Mouse (Mus musculus) lung, embryonic 14.5 days (tissue): Measurements from ENCODE around the gene Cd5. TPM values are rescaled to one million over a fixed set of nuclear protein-coding genes. Genes with fewer than 3 reads are reported as not detected.

Experiments
- ATAC-seq: fragments of 200-750 bp; cut with Nextera tagmentation; 2 replicates; pipeline ENCODE4 v1.8.0; 2017; ENCODE audit warnings: mild to moderate bottlenecking, moderate TSS enrichment, moderate library complexity; ENCODE audit not compliant: insufficient read depth
- DNase-seq: peaks from one replicate; pipeline ENCODE4 v3.0.0-alpha.2; 2015
- H3K27ac ChIP-seq: fragments of 300-500 bp; sonication (generic); 2 replicates; pipeline ENCODE4 v1.5.1; 2014; ENCODE audit warnings: low read depth, mild to moderate bottlenecking, moderate library complexity
- H3K27me3 ChIP-seq: fragments of 300-500 bp; sonication (generic); 2 replicates; pipeline ENCODE4 v1.6.1; 2014; ENCODE audit warnings: low read length, control low read depth; ENCODE audit not compliant: insufficient read depth
- H3K36me3 ChIP-seq: fragments of 300-500 bp; sonication (generic); 2 replicates; pipeline ENCODE4 v1.6.1; 2014; ENCODE audit warnings: control low read depth; ENCODE audit not compliant: insufficient read depth
- H3K4me1 ChIP-seq: fragments of 300-500 bp; sonication (generic); 2 replicates; pipeline ENCODE4 v1.6.1; 2014; ENCODE audit warnings: antibody characterized with exemption, control low read depth; ENCODE audit not compliant: insufficient read depth
- H3K4me2 ChIP-seq: fragments of 300-500 bp; sonication (generic); 2 replicates; pipeline ENCODE4 v1.6.1; 2014; ENCODE audit warnings: mild to moderate bottlenecking
- H3K4me3 ChIP-seq: fragments of 300-500 bp; sonication (generic); 2 replicates; pipeline ENCODE4 v1.5.1; 2014; ENCODE audit warnings: low read depth, low read length
- H3K9ac ChIP-seq: fragments of 300-500 bp; sonication (generic); 2 replicates; pipeline ENCODE4 v1.6.1; 2014
- H3K9me3 ChIP-seq: fragments of 300-500 bp; sonication (generic); 2 replicates; pipeline ENCODE4 v1.6.1; 2016; ENCODE audit warnings: low read depth, low read length, control low read depth
- CTCF ChIP-seq: IDR thresholded peaks from 2 replicates; pipeline ENCODE4 v1.5.1; 2016; ENCODE audit warnings: antibody characterized with exemption, low read depth
- WGBS: fragments of 180-500 bp; shearing (Covaris S2); extraction: QIAGEN DNeasy Blood & Tissue Kit; methylation state at CpG from one replicate; pipeline ENCODE4 v1.1.7; 2014; 5-methylcytosine and 5-hydroxymethylcytosine counted together
- polyA plus RNA-seq: library from polyadenylated mRNA; unstranded; fragments of >200 nt; fragmentation: Nextera tagmentation; extraction: Ambion mirVana; gene quantifications from 2 replicates; pipeline ENCODE4 v1.2.1, GENCODE M21; 2014

The Cd5 gene
- polyA plus RNA-seq, 1 experiment from 2014 or later = 0.63 TPM

DNA sequence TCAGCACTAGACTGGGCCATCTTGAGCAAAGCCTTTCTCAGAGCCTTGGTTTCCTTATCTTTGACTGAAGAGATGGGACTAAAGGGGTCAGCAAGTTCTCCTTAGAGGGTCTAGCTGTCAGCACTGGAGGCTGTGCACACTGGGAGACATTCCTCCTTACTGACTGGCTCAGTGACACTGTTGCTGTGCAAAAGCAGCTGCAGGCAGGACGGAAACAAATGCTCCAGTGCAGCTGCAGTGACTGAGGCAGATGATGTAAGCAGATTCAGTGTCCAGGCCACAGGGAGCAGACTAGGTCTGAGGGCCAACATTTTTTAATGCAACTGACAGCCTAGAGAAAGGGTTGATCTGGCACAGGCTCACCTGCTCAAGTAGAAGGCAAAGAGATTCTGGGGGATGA, 65.5 kb downstream of the Cd5 start:
- Histone ChIP-seq H3K4me3 (no peak overlapping the region), H3K27me3 (no peaks in the 10 kb centered on the region), H3K36me3 (no peaks in the 10 kb centered on the region), H3K9me3 (no peaks in the 10 kb centered on the region), H3K4me2 (no peak overlapping the region), H3K4me1 (no peaks in the 10 kb centered on the region), H3K9ac (no peak overlapping the region), H3K27ac (no peak overlapping the region)
- ATAC-seq (no peak), DNase-seq (no peak)
- 48% methylated on average over 1 of the region's 1 CpGs for WGBS
- no peak for TF ChIP-seq CTCF

DNA sequence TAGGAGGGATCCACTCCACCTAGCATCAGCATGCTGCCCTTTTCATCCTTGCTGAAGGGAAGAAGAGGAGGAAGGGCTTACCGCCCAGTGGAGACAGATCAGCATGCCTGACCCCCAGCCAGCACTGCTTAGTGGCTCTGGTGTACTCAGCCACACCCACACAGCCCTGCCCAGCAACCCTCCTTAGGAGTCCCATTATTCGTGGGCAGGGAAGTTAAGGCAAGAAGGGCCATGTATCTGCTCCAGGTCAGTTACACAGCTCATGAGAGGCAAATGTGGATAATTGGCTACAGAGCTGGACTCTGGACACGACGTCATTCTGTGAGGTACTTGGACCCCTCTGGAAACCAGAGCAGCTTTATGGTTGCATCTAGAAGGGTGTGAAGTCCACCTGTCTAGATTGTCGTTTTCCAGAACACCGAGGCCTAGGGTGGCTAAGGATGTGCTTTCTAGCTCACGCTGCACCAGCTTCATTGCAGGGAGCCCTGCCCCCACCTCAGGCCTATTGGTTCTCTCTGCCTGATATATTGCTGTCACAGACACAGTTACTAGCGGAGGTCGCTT, 66.9 kb downstream of the Cd5 start:
- Histone ChIP-seq H3K36me3 (no peaks in the 10 kb centered on the region), H3K9me3 (no peaks in the 10 kb centered on the region), H3K27ac (no peak overlapping the region), H3K4me2 (no peak overlapping the region), H3K4me1 (no peaks in the 10 kb centered on the region), H3K4me3 (no peak overlapping the region), H3K27me3 (no peaks in the 10 kb centered on the region), H3K9ac (no peak overlapping the region)
- no peak for TF ChIP-seq CTCF
- no peak; the same call in 1 of the 2 replicates for ATAC-seq
- no peak for DNase-seq
- 58% methylated on average over 9 of the region's 9 CpGs for WGBS

GRCm38 (mm10) chr19:10671319-10671718, 67.5 kb downstream of the Cd5 start:
- H3K9me3 ChIP-seq = no peaks in the 10 kb centered on the region
- H3K27ac ChIP-seq = no peak overlapping the region
- H3K4me2 ChIP-seq = no peak overlapping the region
- H3K27me3 ChIP-seq = no peaks in the 10 kb centered on the region
- H3K9ac ChIP-seq = no peak overlapping the region
- no peaks in the 10 kb centered on the region for H3K4me1 ChIP-seq
- no peak overlapping the region for H3K4me3 ChIP-seq
- ATAC-seq = no peak
- WGBS = 65% methylated on average over 4 of the region's 4 CpGs
- no peak for DNase-seq
- no peak for TF ChIP-seq CTCF
- H3K36me3 ChIP-seq = no peaks in the 10 kb centered on the region

Other genes starting within 250 kb of the Cd5 start
- 58.9 and 60.3 TPM in 2 replicates for gene Cpsf7, start 213.7 kb downstream of the Cd5 start, polyA plus RNA-seq
- gene Sdhaf2, start 212.9 kb downstream of the Cd5 start, polyA plus RNA-seq = 59.4 and 62.6 TPM in 2 replicates
- 59.2 and 60.2 TPM in 2 replicates for gene Tmem216, start 182.8 kb downstream of the Cd5 start, polyA plus RNA-seq
- gene Cyb561a3, start 161.8 kb downstream of the Cd5 start, polyA plus RNA-seq = 18.0 and 19.2 TPM in 2 replicates
- 42.2 and 44.8 TPM in 2 replicates for gene Tmem138, start 161.6 kb downstream of the Cd5 start, polyA plus RNA-seq
- 373 and 396 TPM in 2 replicates for gene Ddb1, start 133.7 kb downstream of the Cd5 start, polyA plus RNA-seq
- 19.2 and 19.4 TPM in 2 replicates for gene Tkfc, start 133.3 kb downstream of the Cd5 start, polyA plus RNA-seq
- gene Vwce, start 104.8 kb downstream of the Cd5 start, polyA plus RNA-seq = 0.65 and 1.3 TPM in 2 replicates
- not detected in 2 replicates for gene Pga5, start 60.9 kb downstream of the Cd5 start, polyA plus RNA-seq
- 30.3 and 33.1 TPM in 2 replicates for gene Vps37c, start 50.3 kb downstream of the Cd5 start, polyA plus RNA-seq
- 0.17 TPM in 1 of 2 replicates, not detected in the other for gene Cd6, start 91.1 kb upstream of the Cd5 start, polyA plus RNA-seq
- gene Slc15a3, start 100.7 kb upstream of the Cd5 start, polyA plus RNA-seq = 0.41 and 0.46 TPM in 2 replicates
- gene Tmem132a, start 130.9 kb upstream of the Cd5 start, polyA plus RNA-seq = 68.7 and 80.2 TPM in 2 replicates
- gene Tmem109, start 143.0 kb upstream of the Cd5 start, polyA plus RNA-seq = 120 and 122 TPM in 2 replicates
- gene Prpf19, start 156.2 kb upstream of the Cd5 start, polyA plus RNA-seq = 40.7 TPM in 2 replicates
- not detected in 2 replicates for gene Zp1, start 181.6 kb upstream of the Cd5 start, polyA plus RNA-seq
- gene Ptgdr2, start 198.2 kb upstream of the Cd5 start, polyA plus RNA-seq = not detected in 2 replicates
- gene Ccdc86, start 210.3 kb upstream of the Cd5 start, polyA plus RNA-seq = 28.5 and 32.7 TPM in 2 replicates
- gene Ms4a10, start 235.7 kb upstream of the Cd5 start, polyA plus RNA-seq = not detected in 2 replicates